Mouse (Mus musculus): ENCODE results near the gene Abcc1.
A peak's percentile ranks its signal among the peaks of the same experiment; 100 is the strongest.

Gene Abcc1

DNA sequence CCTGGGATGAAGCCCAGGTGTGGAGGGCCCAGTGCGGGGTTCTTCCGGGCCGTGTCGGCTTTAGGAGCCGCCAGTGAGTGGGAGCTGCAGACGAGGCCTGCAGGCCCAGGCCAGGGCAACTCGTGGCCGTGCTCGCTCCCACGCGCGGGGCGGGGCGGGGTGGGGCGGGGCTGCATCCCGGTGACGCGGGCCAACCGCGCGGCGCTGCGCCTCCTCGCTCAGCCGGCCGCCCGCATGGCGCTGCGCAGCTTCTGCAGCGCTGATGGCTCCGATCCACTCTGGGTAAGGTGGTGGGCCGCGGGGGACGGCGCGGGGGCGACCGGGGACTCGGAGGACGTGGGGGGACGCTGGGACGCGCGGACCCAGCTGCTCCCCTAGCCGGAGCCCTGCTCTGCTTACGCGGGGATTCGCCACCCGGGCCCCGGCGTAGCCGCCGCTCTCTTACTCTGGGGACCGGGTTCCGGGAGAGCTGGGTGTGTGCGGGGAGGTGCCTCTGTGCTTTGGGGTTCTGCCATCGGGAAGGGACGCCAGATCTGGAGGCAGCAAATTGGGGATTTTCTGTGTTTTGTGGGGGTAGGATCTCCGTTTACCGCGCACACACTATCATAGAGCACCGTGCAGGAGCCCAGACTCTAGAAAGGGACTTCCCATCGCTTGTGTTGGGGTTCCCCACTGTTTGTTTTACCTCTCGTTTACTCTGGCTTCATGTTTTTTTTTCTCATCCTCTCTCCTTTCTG is at the start of gene Abcc1:
Abcc1 (plus strand) TSS at position 197 of the 737 bp plus-strand sequence.
- DNase-seq (ENCODE audit: extremely low spot score, low read depth, low spot score): no peak

- no peak for DNase-seq (ENCODE audit: extremely low spot score, low read depth, low spot score)
Measured at GRCm38 (mm10) chr16:14312914-14313313, 48.4 kb upstream of the Abcc1 start.

DNA sequence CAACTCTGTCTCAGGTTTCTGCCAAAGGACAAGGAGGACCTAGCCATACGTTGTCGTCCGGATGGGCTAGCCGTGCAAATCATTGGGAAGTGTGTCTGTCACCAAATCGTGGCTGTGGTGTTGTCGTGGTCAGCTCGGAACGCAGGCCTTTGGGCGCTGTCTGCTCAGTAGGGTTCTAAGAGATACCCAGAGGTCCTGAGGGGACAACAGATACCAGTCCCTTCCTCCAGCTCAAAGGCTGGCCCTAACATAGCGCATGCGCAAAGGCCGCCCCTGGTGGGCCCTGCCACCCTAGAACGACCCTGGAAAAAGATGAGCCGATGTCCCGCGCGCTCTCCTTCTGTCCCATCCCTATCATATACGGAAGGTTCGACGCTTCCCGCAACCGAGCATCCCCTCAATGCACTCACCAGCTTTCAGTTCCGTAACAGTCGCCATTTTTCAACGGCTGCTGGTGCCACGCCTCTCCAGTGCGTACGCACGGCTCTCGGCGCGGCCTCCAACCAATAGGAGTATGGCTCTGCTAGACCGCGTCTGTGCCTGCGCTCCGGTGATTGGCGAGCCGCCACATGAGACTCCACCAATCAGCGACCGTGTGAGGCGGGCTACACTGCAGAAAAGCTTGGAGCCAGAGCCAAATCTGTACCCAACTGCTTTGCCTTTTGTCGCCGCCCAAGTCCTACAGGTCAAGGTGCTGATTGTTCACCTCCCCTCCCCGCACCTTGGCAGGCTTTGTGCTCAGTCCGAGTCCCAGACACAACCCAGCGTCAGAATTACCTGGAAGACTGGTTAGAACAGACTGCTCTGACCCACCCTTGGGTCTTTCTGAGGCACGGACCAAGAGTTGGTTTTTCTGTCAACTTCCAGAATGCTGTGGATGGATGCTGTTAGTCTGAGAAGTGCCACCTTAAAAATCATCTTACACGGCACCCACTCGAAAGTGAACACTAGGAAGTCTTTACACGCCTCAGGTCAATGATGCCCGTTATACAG is 44.2 kb upstream of the Abcc1 start, which contains the start of gene Fopnl:
Fopnl (minus strand) TSS at position 522 of the 993 bp plus-strand sequence.
- DNase-seq (ENCODE audit: extremely low spot score, low read depth, low spot score): peak; percentile 84

- no peak for DNase-seq (ENCODE audit: extremely low spot score, low read depth, low spot score)
Measured at GRCm38 (mm10) chr16:14319681-14320080, 41.7 kb upstream of the Abcc1 start.

DNA sequence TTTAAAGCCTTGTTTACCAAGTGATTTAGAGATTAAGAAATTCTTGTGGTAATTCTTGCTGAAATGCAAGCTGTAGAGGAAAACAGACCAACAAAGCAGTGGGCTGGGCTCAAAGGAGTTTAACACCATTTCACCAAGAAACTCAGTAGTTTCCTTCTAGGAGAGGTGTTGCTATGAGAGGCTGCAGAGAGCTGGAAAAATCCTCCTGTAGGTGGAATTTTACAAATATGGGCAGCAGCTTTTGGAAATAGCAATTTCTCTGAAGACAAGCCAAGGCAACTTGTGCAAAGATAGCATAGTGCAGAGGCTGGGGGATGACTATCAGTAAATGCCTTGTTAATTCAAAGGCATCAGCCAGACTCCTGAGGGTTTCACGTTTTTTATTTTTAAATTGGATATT is 40.9 kb upstream of the Abcc1 start:
- no peak for DNase-seq (ENCODE audit: extremely low spot score, low read depth, low spot score)

GRCm38 (mm10) chr16:14328156-14328555 is 33.2 kb upstream of the Abcc1 start:
- DNase-seq (ENCODE audit: extremely low spot score, low read depth, low spot score): no peak

- no peak for DNase-seq (ENCODE audit: extremely low spot score, low read depth, low spot score)
Measured at GRCm38 (mm10) chr16:14344967-14345366, 16.4 kb upstream of the Abcc1 start.

GRCm38 (mm10) chr16:14351571-14351970 is 9.8 kb upstream of the Abcc1 start:
- DNase-seq (ENCODE audit: extremely low spot score, low read depth, low spot score): no peak

GRCm38 (mm10) chr16:14352234-14352633 is 9.1 kb upstream of the Abcc1 start:
- DNase-seq (ENCODE audit: extremely low spot score, low read depth, low spot score): no peak

DNA sequence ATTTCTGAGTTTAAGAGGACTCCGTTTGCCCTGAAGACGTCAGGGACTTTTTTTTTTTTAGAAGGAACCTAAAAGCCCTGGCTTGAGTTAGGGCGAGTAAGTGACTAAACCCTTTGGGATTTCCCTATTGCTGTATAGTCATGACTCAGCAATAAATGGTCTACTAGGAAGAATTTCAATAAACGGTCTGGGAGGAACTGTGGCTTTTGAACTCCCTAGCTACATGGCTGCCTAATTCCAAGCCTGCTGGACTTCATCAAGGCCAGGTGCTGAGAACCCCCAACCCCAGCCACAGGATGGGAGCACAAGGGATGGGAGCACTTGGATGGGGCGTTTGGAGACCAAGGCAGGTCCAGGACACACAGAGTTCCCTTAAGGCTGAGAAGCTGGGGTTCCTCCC is 8.7 kb upstream of the Abcc1 start:
- DNase-seq (ENCODE audit: extremely low spot score, low read depth, low spot score): no peak

DNA sequence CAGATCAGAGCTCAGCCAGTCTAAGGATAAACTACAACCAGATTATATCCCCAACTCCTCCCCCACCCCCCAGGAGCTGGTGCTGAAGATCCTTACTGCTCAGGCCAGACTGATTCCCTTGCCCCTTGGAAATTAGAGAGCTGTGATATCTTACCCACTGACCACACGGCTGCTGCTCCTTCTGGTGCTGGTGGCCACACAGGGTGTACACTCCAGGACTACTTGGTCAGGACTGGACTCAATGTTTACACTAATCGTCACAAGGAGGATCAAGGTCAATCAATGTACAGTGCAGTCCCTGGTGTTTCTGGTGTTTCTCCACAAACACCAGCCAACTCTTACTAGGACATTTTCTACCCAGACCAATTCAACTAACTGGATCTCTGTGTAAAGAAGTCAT is 3.5 kb upstream of the Abcc1 start:
- no peak for DNase-seq (ENCODE audit: extremely low spot score, low read depth, low spot score)

DNA sequence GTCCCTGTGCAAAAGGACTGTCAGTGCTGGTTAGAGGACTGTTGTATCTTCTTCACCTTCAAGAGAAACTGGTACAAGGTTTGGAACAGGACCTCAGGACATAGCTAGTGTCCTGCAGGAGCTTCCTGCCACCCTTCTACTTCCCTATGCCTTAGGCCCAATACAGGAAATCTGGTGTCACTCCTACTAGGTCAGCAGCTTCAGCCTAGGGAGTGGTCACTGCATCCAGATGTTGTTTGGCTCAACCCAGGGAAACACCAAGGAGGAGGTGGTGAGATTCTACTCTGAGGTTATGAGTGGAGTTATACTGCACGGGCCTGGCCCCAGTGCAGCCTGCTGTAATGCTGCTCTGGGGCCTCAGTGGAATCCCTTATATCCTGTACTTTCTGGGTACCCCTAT is 2.8 kb upstream of the Abcc1 start:
- DNase-seq (ENCODE audit: extremely low spot score, low read depth, low spot score): no peak

GRCm38 (mm10) chr16:14360931-14361330 is 427 bp upstream of the Abcc1 start:
- DNase-seq (ENCODE audit: extremely low spot score, low read depth, low spot score): no peak

DNA sequence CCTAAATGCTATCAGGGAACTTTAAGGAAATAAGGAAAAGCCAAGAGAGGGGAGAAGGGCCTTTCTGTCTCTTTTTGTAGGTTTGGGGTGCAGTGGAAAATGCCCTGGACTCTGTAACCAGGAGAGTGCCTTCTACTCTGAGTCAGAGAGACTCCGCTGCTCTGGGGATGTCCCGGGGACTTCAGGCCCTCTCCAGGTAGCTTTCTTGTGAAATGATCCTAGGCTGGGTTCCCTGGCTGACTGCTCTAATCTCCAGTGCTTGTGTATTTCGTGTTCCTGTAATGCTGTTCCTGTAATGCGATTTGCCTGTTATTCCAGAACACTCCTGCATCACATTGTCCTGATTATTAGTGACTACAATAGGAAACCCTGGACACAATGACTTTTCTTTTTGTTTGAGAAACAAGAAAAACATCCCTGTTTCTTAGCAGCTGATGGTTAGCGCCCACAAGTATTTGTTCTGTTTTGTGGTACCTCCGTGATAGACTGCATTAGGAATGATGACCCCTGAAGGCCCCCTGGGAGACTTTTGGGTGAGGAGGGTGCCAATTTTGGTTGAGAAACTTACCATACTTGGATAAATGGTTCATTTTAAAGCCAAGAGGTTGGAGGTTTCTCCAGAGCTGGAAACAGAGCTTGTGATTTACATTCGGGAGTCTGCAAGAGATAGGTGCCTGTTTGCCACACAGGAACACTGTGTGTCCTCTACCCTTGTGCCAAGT is 902 bp downstream of the Abcc1 start:
- DNase-seq (ENCODE audit: extremely low spot score, low read depth, low spot score): no peak

DNA sequence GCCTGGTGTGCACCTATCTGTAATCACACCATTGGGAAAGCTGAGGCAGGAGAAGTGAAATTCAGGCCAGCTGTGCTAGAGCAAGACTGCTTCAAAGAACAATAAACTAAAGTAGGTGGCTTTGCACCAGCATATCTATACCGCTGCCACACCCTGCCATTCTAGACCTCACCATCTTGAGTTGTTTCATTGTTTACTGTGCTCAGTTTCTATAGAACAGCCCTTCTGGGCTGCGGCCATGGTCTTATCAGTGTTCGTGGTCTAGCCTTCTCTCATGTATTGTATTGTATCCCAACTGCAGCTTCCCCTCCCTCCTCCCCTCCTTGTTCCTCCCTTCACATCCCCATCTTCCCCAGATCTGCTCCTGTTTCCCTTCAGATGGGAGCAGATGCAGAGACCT is 2.1 kb downstream of the Abcc1 start:
- no peak for DNase-seq (ENCODE audit: extremely low spot score, low read depth, low spot score)

- DNase-seq (ENCODE audit: extremely low spot score, low read depth, low spot score): no peak
Measured at GRCm38 (mm10) chr16:14364066-14364465, 2.7 kb downstream of the Abcc1 start.

DNA sequence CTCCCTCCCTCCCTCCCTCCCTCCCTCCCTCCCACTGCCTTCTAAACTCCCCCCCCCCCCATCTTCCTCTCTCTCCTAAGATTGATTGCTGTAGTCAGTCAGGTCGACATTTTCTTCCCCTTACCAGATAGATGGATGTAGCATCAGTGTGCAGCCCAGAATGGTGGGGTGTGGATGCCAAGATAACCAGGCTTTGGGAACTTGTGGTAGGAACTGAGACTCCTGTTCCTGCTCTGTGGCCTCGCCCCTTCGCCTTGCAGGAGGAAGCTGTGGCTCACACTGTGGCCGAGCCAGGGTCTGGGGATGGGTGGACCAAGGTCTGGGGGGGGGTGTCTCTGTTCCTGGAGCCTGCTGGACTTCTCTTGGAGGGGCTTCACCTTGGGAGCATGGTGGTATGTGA is 4.1 kb downstream of the Abcc1 start:
- no peak for DNase-seq (ENCODE audit: extremely low spot score, low read depth, low spot score)

GRCm38 (mm10) chr16:14366017-14366416 is 4.7 kb downstream of the Abcc1 start:
- DNase-seq (ENCODE audit: extremely low spot score, low read depth, low spot score): no peak

- no peak for DNase-seq (ENCODE audit: extremely low spot score, low read depth, low spot score)
Measured at GRCm38 (mm10) chr16:14371367-14371766, 10.0 kb downstream of the Abcc1 start.

DNA sequence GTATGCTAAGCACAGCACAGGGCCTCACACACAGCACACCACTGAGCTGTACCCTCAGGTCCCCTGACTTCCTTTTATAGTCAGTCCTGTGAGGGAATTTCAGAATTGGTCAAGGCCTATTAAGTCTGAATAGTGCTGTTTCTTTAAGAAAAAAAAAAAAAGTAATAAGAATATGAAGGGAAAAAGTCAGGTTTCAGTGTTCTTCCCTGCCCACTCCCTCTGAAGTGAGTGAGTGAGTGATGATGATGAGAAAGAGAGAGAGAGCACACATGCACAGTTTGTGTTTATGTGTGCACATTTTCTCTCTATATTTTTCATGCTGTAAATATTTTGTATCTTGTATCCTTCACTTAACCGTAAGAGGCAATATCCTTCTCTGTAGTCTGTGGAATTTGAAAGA is 11.0 kb downstream of the Abcc1 start:
- no peak for DNase-seq (ENCODE audit: extremely low spot score, low read depth, low spot score)

GRCm38 (mm10) chr16:14372817-14373301 is 11.5 kb downstream of the Abcc1 start:
- DNase-seq (ENCODE audit: extremely low spot score, low read depth, low spot score): no peak

Data from hindlimb bud, embryonic 11.5 days (tissue).